Mouse (Mus musculus) limb, embryonic 14.5 days (tissue): ENCODE measurements around the gene Gpr132. TPM values are rescaled to one million over a fixed set of nuclear protein-coding genes. Genes with fewer than 3 reads are reported as not detected.

Experiments
- ATAC-seq: fragments of 200-750 bp; cut with Nextera tagmentation; 2 replicates; pipeline ENCODE4 v1.8.0; 2017; ENCODE audit warnings: low read depth, moderate number of reproducible peaks, moderate TSS enrichment; ENCODE audit not compliant: low FRiP score
- DNase-seq: peaks from one replicate; pipeline ENCODE4 v3.0.0-alpha.2; 2015; ENCODE audit warnings: low spot score
- H3K27ac ChIP-seq: fragments of 300-500 bp; sonication (generic); replicated peaks from 2 replicates; pipeline ENCODE4 v1.5.1; 2014; ENCODE audit warnings: low read depth, mild to moderate bottlenecking, low read length, moderate library complexity, mixed read lengths
- H3K27me3 ChIP-seq: fragments of 300-500 bp; sonication (generic); 2 replicates; pipeline ENCODE4 v1.6.1; 2014; ENCODE audit warnings: low read length, mixed read lengths; ENCODE audit not compliant: control insufficient read depth, insufficient read depth
- H3K36me3 ChIP-seq: fragments of 300-500 bp; sonication (generic); 2 replicates; pipeline ENCODE4 v1.6.1; 2014; ENCODE audit warnings: mild to moderate bottlenecking, low read length, moderate library complexity, mixed read lengths; ENCODE audit not compliant: control insufficient read depth, insufficient read depth
- H3K4me1 ChIP-seq: fragments of 300-500 bp; sonication (generic); 2 replicates; pipeline ENCODE4 v1.6.1; 2014; ENCODE audit warnings: antibody characterized with exemption, low read length, mixed read lengths; ENCODE audit not compliant: control insufficient read depth, insufficient read depth
- H3K4me2 ChIP-seq: fragments of 300-500 bp; sonication (generic); replicated peaks from 2 replicates; pipeline ENCODE4 v1.6.1; 2014; ENCODE audit warnings: low read depth, mild to moderate bottlenecking, low read length, moderate library complexity; ENCODE audit not compliant: severe bottlenecking
- H3K4me3 ChIP-seq: fragments of 300-500 bp; sonication (generic); replicated peaks from 2 replicates; pipeline ENCODE4 v1.5.1; 2014; ENCODE audit warnings: low read length
- H3K9ac ChIP-seq: fragments of 300-500 bp; sonication (generic); 2 replicates; pipeline ENCODE4 v1.6.1; 2014; ENCODE audit warnings: mild to moderate bottlenecking, low read depth, low read length, moderate library complexity; ENCODE audit not compliant: severe bottlenecking
- H3K9me3 ChIP-seq: fragments of 300-500 bp; sonication (generic); 2 replicates; pipeline ENCODE4 v1.6.1; 2016; ENCODE audit warnings: low read length; ENCODE audit not compliant: control insufficient read depth
- POLR2A ChIP-seq: fragments of 200-500 bp; IDR thresholded peaks from 2 replicates; pipeline ENCODE4 v1.8.0; 2012; ENCODE audit warnings: inconsistent platforms, mild to moderate bottlenecking, moderate library complexity, borderline replicate concordance; ENCODE audit not compliant: insufficient read depth, insufficient read length; ENCODE audit errors: extremely low read depth
- WGBS: fragments of 180-500 bp; shearing (Covaris S2); extraction: QIAGEN DNeasy Blood & Tissue Kit; methylation state at CpG from one replicate; pipeline ENCODE4 v1.1.7; 2014; 5-methylcytosine and 5-hydroxymethylcytosine counted together
- polyA plus RNA-seq, 2 experiments: library from polyadenylated mRNA; depleted of rRNA in 1 of 2; stranded (reverse) in 1 of 2; unstranded in 1 of 2; fragments of >200 nt; fragmentation: Nextera tagmentation in 1 of 2; extraction: Ambion mirVana in 1 of 2; gene quantifications; 2 replicates each; pipeline versions ENCODE4 v1.2.1 to v1.2.3; 2012 to 2014

The Gpr132 gene
- polyA plus RNA-seq, 2 experiments: 0.29 to 0.50 TPM

GRCm38 (mm10) chr12:112872991-112873390 lies 5.0 kb upstream of the Gpr132 start:
- Histone ChIP-seq H3K4me3 (no peak overlapping the region), H3K9ac (no peak overlapping the region), H3K36me3 (no peaks in the 10 kb centered on the region), H3K4me1 (peaks cover 19% of the 10 kb centered on the region), H3K27me3 (peaks cover 42% of the 10 kb centered on the region), H3K9me3 (no peaks in the 10 kb centered on the region), H3K4me2 (no peak overlapping the region), H3K27ac (no peak overlapping the region)
- ATAC-seq (no peak), DNase-seq (no peak)
- TF ChIP-seq POLR2A: no peak
- 86% methylated on average over 10 of the region's 10 CpGs for WGBS

GRCm38 (mm10) chr12:112871272-112871671 lies 3.2 kb upstream of the Gpr132 start:
- WGBS: 74% methylated on average over 2 of the region's 2 CpGs
- Histone ChIP-seq H3K27me3 (peaks cover 25% of the 10 kb centered on the region), H3K27ac (no peak overlapping the region), H3K9ac (no peak overlapping the region), H3K4me1 (peaks cover 4% of the 10 kb centered on the region; the same call in 1 of the 2 replicates), H3K36me3 (no peaks in the 10 kb centered on the region), H3K4me2 (no peak overlapping the region), H3K9me3 (no peaks in the 10 kb centered on the region), H3K4me3 (no peak overlapping the region)
- ATAC-seq (no peak), DNase-seq (no peak)
- TF ChIP-seq POLR2A: no peak

GRCm38 (mm10) chr12:112870775-112871174 lies 2.7 kb upstream of the Gpr132 start:
- Histone ChIP-seq H3K27ac (no peak overlapping the region), H3K9ac (no peak overlapping the region), H3K27me3 (peaks cover 20% of the 10 kb centered on the region), H3K9me3 (no peaks in the 10 kb centered on the region), H3K4me3 (no peak overlapping the region), H3K4me2 (no peak overlapping the region), H3K36me3 (no peaks in the 10 kb centered on the region), H3K4me1 (peaks cover 4% of the 10 kb centered on the region; the same call in 1 of the 2 replicates)
- ATAC-seq: no peak
- WGBS: 51% methylated on average over 13 of the region's 13 CpGs
- no peak for TF ChIP-seq POLR2A
- DNase-seq: no peak

GRCm38 (mm10) chr12:112869783-112870204 lies 1.8 kb upstream of the Gpr132 start:
- H3K27ac ChIP-seq: no peak overlapping the region
- ATAC-seq (no peak), DNase-seq (no peak)
- no peak overlapping the region for H3K4me3 ChIP-seq
- H3K27me3 ChIP-seq: peaks cover 11% of the 10 kb centered on the region
- 9% methylated on average over 16 of the region's 16 CpGs for WGBS
- H3K4me1 ChIP-seq: peaks cover 4% of the 10 kb centered on the region; the same call in 1 of the 2 replicates
- no peaks in the 10 kb centered on the region for H3K9me3 ChIP-seq
- H3K36me3 ChIP-seq: no peaks in the 10 kb centered on the region
- no peak for TF ChIP-seq POLR2A
- no peak overlapping the region for H3K9ac ChIP-seq
- H3K4me2 ChIP-seq: no peak overlapping the region

- ATAC-seq: no peak
Observed at GRCm38 (mm10) chr12:112867106-112867674, 838 bp downstream of the Gpr132 start.

More at GRCm38 (mm10) chr12:112867106-112867674, 838 bp downstream of the Gpr132 start:
- H3K27me3 ChIP-seq: no peaks in the 10 kb centered on the region
- no peak overlapping the region for H3K27ac ChIP-seq
- H3K9ac ChIP-seq: no peak overlapping the region
- no peak overlapping the region for H3K4me3 ChIP-seq
- peaks cover 4% of the 10 kb centered on the region; the same call in 1 of the 2 replicates for H3K4me1 ChIP-seq
- DNase-seq: no peak
- 77% methylated on average over 7 of the region's 7 CpGs for WGBS
- no peak for TF ChIP-seq POLR2A
- H3K9me3 ChIP-seq: no peaks in the 10 kb centered on the region
- no peak overlapping the region for H3K4me2 ChIP-seq
- H3K36me3 ChIP-seq: no peaks in the 10 kb centered on the region
